Mouse (Mus musculus) stomach, postnatal 0 days (tissue): ENCODE data around the gene G430095P16Rik. TPM values are rescaled to one million over a fixed set of nuclear protein-coding genes. Genes with fewer than 3 reads are reported as not detected.
A peak's percentile ranks its signal among the peaks of the same experiment; 100 is the strongest.

ENCODE experiments used
- ATAC-seq: fragments of 200-750 bp; cut with Nextera tagmentation; 2 replicates; pipeline ENCODE4 v1.8.0; 2017; ENCODE audit not compliant: low FRiP score, low TSS enrichment
- DNase-seq: peaks from one replicate; pipeline ENCODE4 v3.0.0-alpha.2; 2016; ENCODE audit warnings: low spot score
- H3K27ac ChIP-seq: fragments of 300-500 bp; sonication (generic); replicated peaks from 2 replicates; pipeline ENCODE4 v1.5.1; 2014; ENCODE audit warnings: mild to moderate bottlenecking, control low read depth
- H3K27me3 ChIP-seq: fragments of 300-500 bp; sonication (generic); 2 replicates; pipeline ENCODE4 v1.6.1; 2014; ENCODE audit warnings: low read length; ENCODE audit not compliant: control insufficient read depth, insufficient read depth
- H3K36me3 ChIP-seq: fragments of 300-500 bp; sonication (generic); 2 replicates; pipeline ENCODE4 v1.6.1; 2014; ENCODE audit warnings: low read length, mixed read lengths; ENCODE audit not compliant: control insufficient read depth, insufficient read depth
- H3K4me1 ChIP-seq: fragments of 300-500 bp; sonication (generic); replicated peaks from 2 replicates; pipeline ENCODE4 v1.6.1; 2014; ENCODE audit warnings: antibody characterized with exemption; ENCODE audit not compliant: control insufficient read depth, insufficient read depth
- H3K4me2 ChIP-seq: fragments of 300-500 bp; sonication (generic); replicated peaks from 2 replicates; pipeline ENCODE4 v1.6.1; 2014; ENCODE audit warnings: low read depth, mild to moderate bottlenecking, control low read depth, moderate library complexity
- H3K4me3 ChIP-seq: fragments of 300-500 bp; sonication (generic); 2 replicates; pipeline ENCODE4 v1.5.1; 2014; ENCODE audit warnings: low read depth, low read length, control low read depth
- H3K9ac ChIP-seq: fragments of 300-500 bp; sonication (generic); 2 replicates; pipeline ENCODE4 v1.6.1; 2014; ENCODE audit warnings: mild to moderate bottlenecking, low read length, control low read depth, mixed read lengths
- H3K9me3 ChIP-seq: fragments of 300-500 bp; sonication (generic); 2 replicates; pipeline ENCODE4 v1.6.1; 2016; ENCODE audit warnings: low read length; ENCODE audit not compliant: control insufficient read depth
- CTCF ChIP-seq: IDR thresholded peaks from 2 replicates; pipeline ENCODE4 v1.5.1; 2016; ENCODE audit warnings: antibody characterized with exemption, low read depth, mild to moderate bottlenecking, moderate library complexity
- EP300 ChIP-seq: optimal IDR thresholded peaks from 2 replicates; pipeline ENCODE3; 2016; ENCODE audit warnings: antibody characterized with exemption
- WGBS: fragments of 180-500 bp; shearing (Covaris S2); extraction: QIAGEN DNeasy Blood & Tissue Kit; methylation state at CpG from one replicate; pipeline ENCODE4 v1.1.7; 2014; 5-methylcytosine and 5-hydroxymethylcytosine counted together
- polyA plus RNA-seq: library from polyadenylated mRNA; unstranded; fragments of >200 nt; fragmentation: Nextera tagmentation; extraction: Ambion mirVana; gene quantifications from 2 replicates; pipeline ENCODE4 v1.2.1, GENCODE M21; 2015

G430095P16Rik gene
- polyA plus RNA-seq, 1 experiment from 2014 or later, result 2.0 TPM

DNA sequence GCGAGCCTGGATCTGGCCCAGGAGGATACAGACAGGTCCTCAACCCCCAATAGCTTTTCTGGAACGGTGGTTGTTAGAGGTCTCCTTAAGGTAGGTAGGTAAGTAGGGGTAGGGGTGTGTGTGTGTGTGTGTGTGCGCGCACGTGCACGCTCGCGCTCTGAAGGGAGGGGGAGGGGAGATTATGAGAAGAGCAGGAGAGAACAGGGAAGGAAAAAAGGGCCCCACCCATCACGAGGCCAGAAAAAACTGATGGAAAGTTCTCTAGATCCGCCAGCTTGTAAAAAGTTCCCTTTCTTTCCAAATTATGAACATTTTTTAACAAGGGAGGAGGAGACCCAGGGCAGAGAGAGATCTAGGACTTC, 20.2 kb downstream of the G430095P16Rik start:
- peaks cover 32% of the 10 kb centered on the region for H3K4me1 ChIP-seq
- H3K27me3 ChIP-seq, result no peaks in the 10 kb centered on the region
- peak overlapping the region; percentile 88 for H3K27ac ChIP-seq
- peak; percentile 3; the same call in 1 of the 2 replicates for ATAC-seq
- TF ChIP-seq CTCF (no peak), EP300 (peak; percentile 54)
- no peak overlapping the region for H3K4me3 ChIP-seq
- H3K9ac ChIP-seq, result no peak overlapping the region
- 21% methylated on average over 10 of the region's 10 CpGs for WGBS
- no peaks in the 10 kb centered on the region for H3K9me3 ChIP-seq
- H3K4me2 ChIP-seq, result peak overlapping the region; percentile 45
- H3K36me3 ChIP-seq, result no peaks in the 10 kb centered on the region
- DNase-seq, result no peak

- Histone ChIP-seq H3K4me2 (peak overlapping the region; percentile 45), H3K9me3 (no peaks in the 10 kb centered on the region), H3K4me1 (peaks cover 32% of the 10 kb centered on the region), H3K27ac (peak overlapping the region; percentile 88), H3K4me3 (no peak overlapping the region), H3K9ac (no peak overlapping the region), H3K36me3 (no peaks in the 10 kb centered on the region), H3K27me3 (no peaks in the 10 kb centered on the region)
- no peak for TF ChIP-seq EP300
- TF ChIP-seq CTCF, result no peak
- ATAC-seq (peak; percentile 62), DNase-seq (peak; percentile 84)
- WGBS, result 21% methylated on average over 14 of the region's 17 CpGs
Measured at GRCm38 (mm10) chr8:84743517-84744420, 21.0 kb downstream of the G430095P16Rik start.

DNA sequence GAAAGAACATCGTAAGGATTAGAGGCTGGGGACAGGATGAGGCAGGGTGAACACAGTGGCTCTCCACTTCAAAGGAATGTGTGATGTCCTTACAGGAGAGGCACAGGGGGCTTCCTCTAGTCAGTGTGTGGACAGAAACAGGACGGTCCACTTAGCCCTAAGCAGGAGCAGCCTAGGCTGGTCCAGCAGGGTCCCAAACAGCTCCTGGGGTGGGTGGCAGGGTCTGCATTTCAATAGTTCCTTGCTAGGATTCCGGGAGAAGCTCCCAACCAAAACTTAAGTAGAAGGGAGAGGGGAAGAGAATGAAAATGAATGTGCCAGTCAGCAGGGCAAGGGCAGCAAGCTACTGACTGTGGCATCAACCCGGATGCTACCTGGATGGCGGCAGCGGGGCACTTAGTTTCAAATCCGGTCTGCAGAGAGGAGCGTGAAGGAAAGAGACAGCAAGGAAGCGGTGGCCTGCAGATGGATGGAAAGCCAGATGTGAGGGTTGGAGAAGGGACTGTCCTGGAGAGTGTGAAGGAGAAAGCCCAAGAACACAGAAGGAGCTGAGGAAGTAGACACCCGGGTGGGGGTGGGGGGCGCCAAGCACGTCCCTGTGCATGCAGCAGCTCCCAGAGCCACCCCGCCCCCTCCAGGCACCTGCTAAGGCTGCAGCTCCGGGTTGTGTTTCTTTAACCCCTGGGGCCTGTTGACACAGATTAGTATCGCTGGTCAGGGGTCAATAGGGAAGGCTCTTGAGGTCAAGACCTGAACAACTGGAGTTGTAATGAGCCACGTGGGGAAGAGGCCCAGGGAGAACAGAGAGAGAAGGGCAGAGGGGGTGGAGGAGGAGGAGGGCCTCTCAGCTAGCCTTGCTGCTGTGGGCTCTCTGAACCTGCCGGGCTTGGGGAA, 22.5 kb downstream of the G430095P16Rik start:
- no peak overlapping the region for H3K9ac ChIP-seq
- H3K9me3 ChIP-seq, result no peaks in the 10 kb centered on the region
- H3K4me1 ChIP-seq, result peaks cover 30% of the 10 kb centered on the region
- ATAC-seq (no peak), DNase-seq (peak; percentile 61)
- no peak for TF ChIP-seq EP300
- peak; percentile 19 for TF ChIP-seq CTCF
- H3K4me2 ChIP-seq, result 0 out of 2 replicates have a peak overlapping the region, but pooled peaks have one; percentile 2
- H3K27me3 ChIP-seq, result no peaks in the 10 kb centered on the region
- WGBS, result 17% methylated on average over 14 of the region's 17 CpGs
- 0 out of 2 replicates have a peak, but pooled peaks cover 3% of the 10 kb centered on the region for H3K36me3 ChIP-seq
- peak overlapping the region; percentile 88 for H3K27ac ChIP-seq
- no peak overlapping the region for H3K4me3 ChIP-seq

DNA sequence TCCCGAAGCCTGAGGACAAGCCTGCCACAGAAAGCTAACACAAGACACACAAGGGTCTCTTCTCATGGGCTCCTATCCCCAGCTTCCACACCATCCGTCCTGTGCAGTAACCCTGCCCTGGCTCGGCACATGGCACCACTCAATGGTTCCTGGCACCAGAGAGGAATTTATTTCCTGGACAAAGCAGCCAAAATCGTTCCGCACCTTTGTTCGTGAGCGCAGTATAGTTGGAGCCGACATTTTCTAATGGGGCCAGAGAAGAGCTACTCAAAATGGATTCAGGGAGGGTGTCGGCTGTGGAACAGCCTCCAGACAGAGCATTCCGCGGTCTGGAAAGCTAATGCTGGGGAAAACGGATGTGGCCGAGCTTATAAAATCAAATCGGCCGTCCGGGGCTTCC, 26.7 kb downstream of the G430095P16Rik start:
- Histone ChIP-seq H3K4me1 (peaks cover 6% of the 10 kb centered on the region; the same call in 1 of the 2 replicates), H3K27ac (peak overlapping the region; percentile 58; the same call in 1 of the 2 replicates), H3K27me3 (no peaks in the 10 kb centered on the region), H3K4me2 (no peak overlapping the region), H3K4me3 (no peak overlapping the region), H3K9ac (no peak overlapping the region), H3K36me3 (0 out of 2 replicates have a peak, but pooled peaks cover 8% of the 10 kb centered on the region), H3K9me3 (no peaks in the 10 kb centered on the region)
- WGBS, result 62% methylated on average over 16 of the region's 16 CpGs
- ATAC-seq (no peak), DNase-seq (no peak)
- no peak for TF ChIP-seq EP300
- TF ChIP-seq CTCF, result no peak

- Histone ChIP-seq H3K4me2 (no peak overlapping the region), H3K9ac (no peak overlapping the region), H3K27ac (no peak overlapping the region), H3K4me3 (no peak overlapping the region), H3K9me3 (no peaks in the 10 kb centered on the region), H3K4me1 (no peaks in the 10 kb centered on the region), H3K27me3 (no peaks in the 10 kb centered on the region), H3K36me3 (0 out of 2 replicates have a peak, but pooled peaks cover 10% of the 10 kb centered on the region)
- DNase-seq (no peak), ATAC-seq (no peak)
- TF ChIP-seq CTCF (no peak), EP300 (no peak)
- WGBS, result 74% methylated on average over 6 of the region's 6 CpGs
Measured at GRCm38 (mm10) chr8:84752734-84753582, 30.2 kb downstream of the G430095P16Rik start.
